Mouse (Mus musculus) liver, adult 2 months (tissue): ENCODE measurements around the gene Cd59a.

Experiments used
- CTCF ChIP-seq: fragments of 200-500 bp; IDR thresholded peaks from 2 replicates; pipeline ENCODE4 v1.5.1; 2011; ENCODE audit warnings: low read depth, low read length, control low read depth
- POLR2A ChIP-seq: fragments of 200-500 bp; IDR thresholded peaks from 2 replicates; pipeline ENCODE4 v1.6.1; 2011; ENCODE audit warnings: low read length, control low read depth; ENCODE audit not compliant: insufficient read depth; ENCODE audit errors: extremely low read depth

DNA sequence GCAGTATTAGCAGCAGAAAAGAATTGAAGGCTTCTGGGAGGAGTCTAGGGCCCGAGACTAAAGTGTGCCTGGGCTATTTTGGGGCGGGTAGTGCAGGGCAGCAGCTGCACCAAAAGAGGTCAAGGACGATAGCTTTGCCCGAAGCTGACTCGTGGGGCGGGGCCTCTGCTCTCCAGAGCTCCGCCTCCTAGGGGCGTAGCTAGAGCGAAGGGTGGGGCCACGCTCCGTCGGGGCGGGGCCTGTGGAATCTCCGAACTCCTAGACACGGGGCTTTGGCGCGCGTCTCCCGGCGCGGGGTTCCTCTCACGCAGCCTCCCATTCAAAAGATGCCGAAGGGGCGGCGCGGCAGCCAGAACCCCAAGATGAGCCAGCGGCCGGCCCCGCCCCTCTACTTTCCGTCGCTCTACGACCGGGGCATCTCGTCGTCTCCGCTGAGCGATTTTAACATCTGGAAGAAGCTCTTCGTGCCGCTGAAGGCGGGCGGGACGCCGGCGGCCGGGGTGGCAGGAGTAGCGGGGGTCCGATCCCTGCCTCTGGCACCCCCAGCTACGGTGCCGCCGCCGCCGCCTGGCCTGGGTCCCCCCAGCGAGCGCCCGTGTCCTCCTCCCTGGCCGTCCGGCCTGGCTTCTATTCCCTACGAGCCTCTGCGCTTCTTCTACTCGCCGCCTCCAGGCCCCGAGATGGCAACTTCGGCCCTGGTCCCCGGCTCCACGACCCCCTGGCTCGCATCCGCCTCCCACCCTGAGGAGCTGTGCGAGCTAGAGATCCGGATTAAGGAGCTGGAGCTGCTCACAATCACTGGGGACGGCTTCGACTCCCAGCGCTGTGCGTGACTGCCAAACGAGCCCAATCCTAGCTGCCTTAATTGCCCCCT, 27.1 kb downstream of the Cd59a start, which contains the start of gene A930018P22Rik:
- 0 out of 2 replicates have a peak, but pooled peaks have one; percentile 39 for TF ChIP-seq POLR2A
- TF ChIP-seq CTCF: no peak
